Mouse (Mus musculus): ENCODE results near the gene Mtmr12.

DNA sequence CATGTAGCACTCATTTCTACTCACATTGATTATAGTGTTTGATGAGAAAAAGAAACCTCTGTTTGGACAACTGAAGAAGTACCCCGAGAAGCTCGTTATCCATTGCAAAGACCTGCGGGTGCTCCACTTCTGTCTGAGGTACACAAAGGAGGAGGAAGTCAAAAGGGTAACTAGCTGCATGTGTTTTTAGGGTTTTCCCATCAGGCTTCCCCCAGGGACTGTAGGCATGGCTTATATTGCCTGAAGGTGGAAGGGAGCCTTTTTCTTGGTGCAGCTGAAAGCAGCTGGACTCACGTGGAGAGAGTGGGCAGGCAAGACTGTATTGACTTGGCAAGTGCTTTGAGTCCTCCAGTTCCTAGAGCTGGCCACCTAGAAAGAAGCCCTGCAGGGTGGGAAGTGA is 31.2 kb downstream of the Mtmr12 start:
- TF ChIP-seq CTCF (IDR thresholded peaks at IDR 0.05; ENCODE audit: borderline replicate concordance, insufficient read depth, low read depth, low read length), result no peak
- no peak for TF ChIP-seq POLR2A (IDR thresholded peaks at IDR 0.05; ENCODE audit: borderline replicate concordance, insufficient read depth, low read length)
